11 mouse cellular contexts compared by ENCODE assay signal in the genomic region with DNA sequence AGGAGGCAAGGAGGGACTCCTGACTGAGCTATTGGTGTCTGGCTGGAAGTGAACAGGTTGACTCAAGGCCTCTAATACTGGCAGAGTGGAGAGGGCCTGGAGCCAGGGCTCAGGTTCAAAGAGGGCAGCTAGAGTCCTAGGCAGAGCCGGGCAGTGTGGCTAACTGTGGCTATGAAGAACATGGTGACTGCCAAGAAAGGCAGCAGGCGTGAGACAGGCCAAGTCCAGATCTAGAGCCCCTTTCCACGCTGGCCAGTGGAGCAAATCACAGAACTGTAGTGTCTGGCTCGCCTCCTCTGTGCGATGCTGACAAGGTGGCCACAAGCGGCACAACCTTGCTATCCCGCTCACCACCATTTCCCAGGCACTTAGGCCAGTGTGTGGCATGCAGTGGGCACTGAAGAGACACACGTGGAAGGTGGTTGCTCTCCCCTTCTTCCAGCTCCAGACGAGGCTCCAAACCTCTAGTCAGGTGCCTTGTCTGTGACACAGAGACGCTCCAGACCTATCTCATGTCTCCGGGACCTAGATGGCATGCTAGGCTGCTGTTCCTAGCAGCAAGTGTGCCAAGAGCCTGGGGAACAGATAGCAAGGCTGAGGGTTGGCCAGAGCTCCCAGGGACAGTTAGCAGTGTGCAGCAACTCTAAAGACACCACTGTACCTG. TPM values are rescaled to one million over a fixed set of nuclear protein-coding genes. Genes with fewer than 3 reads are reported as not detected.
DNase-seq lines count a peak whose midpoint lies in the region; ATAC-seq and TF ChIP-seq lines count a peak whose summit lies in the region.
"Had no signal": no experiment of that assay in that cellular context is flagged by ENCODE, and none has a peak within 500 bp of the region (broad histone marks: within the 10 kb centered on the region; RNA-seq: fewer than 3 reads in every experiment).

No protein-coding gene starts in this region.

- no peaks in the 10 kb centered on the region for H3K27me3 ChIP-seq in heart, postnatal 0 days (ENCODE audit: control insufficient read depth, insufficient read depth, low read length)
- H3K27me3 ChIP-seq: limb, embryonic 13.5 days; stomach, embryonic 15.5 days had no signal

- H3K36me3 ChIP-seq in heart, postnatal 0 days (replicated peaks; ENCODE audit: control insufficient read depth, insufficient read depth, low read length): no peaks in the 10 kb centered on the region

- H3K4me3 ChIP-seq in layer of hippocampus, adult 2 months: no peak overlapping the region
- H3K4me3 ChIP-seq in heart, postnatal 0 days (ENCODE audit: low read depth, low read length): no peak overlapping the region
- H3K4me3 ChIP-seq: limb, embryonic 13.5 days; stomach, embryonic 15.5 days had no signal

- H3K4me2 ChIP-seq in heart, postnatal 0 days (ENCODE audit: low read depth, low read length): no peak overlapping the region

- TF ChIP-seq CTCF in layer of hippocampus, adult 2 months (conservative IDR thresholded peaks at IDR 0.05): no peak
- TF ChIP-seq CTCF in heart, postnatal 0 days (IDR thresholded peaks at IDR 0.05; ENCODE audit: low read depth): no peak

- 52% methylated on average over 10 of the region's 11 CpGs for WGBS in heart, postnatal 0 days

- 0 out of 2 replicates have a peak, but pooled peaks have one; percentile 16 for ATAC-seq in heart, postnatal 0 days (ENCODE audit: insufficient read depth, low read depth)

- TF ChIP-seq EP300 in heart, postnatal 0 days (IDR thresholded peaks at IDR 0.05; ENCODE audit: low read depth): no peak

- 0 out of 2 replicates have a peak overlapping the region, but pooled peaks have one; percentile 78 for H3K27ac ChIP-seq in layer of hippocampus, adult 2 months
- H3K27ac ChIP-seq in heart, postnatal 0 days (ENCODE audit: low read depth): no peak overlapping the region
- H3K27ac ChIP-seq: limb, embryonic 13.5 days; macrophage; stomach, embryonic 15.5 days had no signal

- peak; percentile 81 for DNase-seq in gastrocnemius, adult 18-20 months (ENCODE audit: low spot score)
- no peak for DNase-seq in gastrocnemius, postnatal 4 days (ENCODE audit: low spot score in 2 of 2)
- DNase-seq in layer of hippocampus, adult 2 months (ENCODE audit: low spot score in 2 of 2): no peak
- DNase-seq in layer of hippocampus, adult 9-11 months: no peak
- peak; percentile 67 for DNase-seq in cerebellum, adult 9-11 months
- DNase-seq in heart, postnatal 0 days (ENCODE audit: low spot score): no peak
- no peak for DNase-seq in embryo, embryonic 10.5 days (ENCODE audit: low spot score)
- DNase-seq in right cerebral cortex, postnatal 4 days: no peak

- H3K4me1 ChIP-seq in heart, postnatal 0 days (ENCODE audit: control insufficient read depth, insufficient read depth): peaks cover 17% of the 10 kb centered on the region

- no peak overlapping the region for H3K9ac ChIP-seq in heart, postnatal 0 days (replicated peaks; ENCODE audit: low read depth, low read length)
- H3K9ac ChIP-seq: limb, embryonic 13.5 days; stomach, embryonic 15.5 days had no signal

- no peaks in the 10 kb centered on the region for H3K9me3 ChIP-seq in heart, postnatal 0 days (replicated peaks; ENCODE audit: control insufficient read depth, low read length)
- H3K9me3 ChIP-seq: limb, embryonic 13.5 days; stomach, embryonic 15.5 days had no signal

RNA-seq across cellular contexts. Expression of a gene that starts 7.2 kb away (rescaled TPM):
- 1 to 10 TPM; 1.7 to 1.8 TPM for total RNA-seq in gastrocnemius, adult 18-20 months (2021)
- total RNA-seq in gastrocnemius, postnatal 4 days (2021): 1 to 10 TPM; 5.6 to 6.4 TPM
- 1 to 10 TPM; 4.7 to 5.2 TPM for total RNA-seq in layer of hippocampus, adult 2 months (2021)
- 4.4 and 5.0 TPM in 2 replicates for total RNA-seq in heart, postnatal 0 days (2014; rRNA removed; ENCODE audit: low replicate concordance)
- polyA plus RNA-seq in heart, postnatal 0 days (2015; fragmentation: Nextera tagmentation; extraction: Ambion mirVana): 3.6 and 4.0 TPM in 2 replicates

RNA-seq across cellular contexts. Expression of a gene that starts 19.4 kb away (rescaled TPM):
- total RNA-seq in gastrocnemius, adult 18-20 months (2021): under 1 TPM; 0.39 to 1.00 TPM
- total RNA-seq in gastrocnemius, postnatal 4 days (2021): under 1 TPM; 0.47 to 0.49 TPM
- 10 to 100 TPM; 39.0 to 40.0 TPM for total RNA-seq in layer of hippocampus, adult 2 months (2021)
- 0.04 and 0.11 TPM in 2 replicates for total RNA-seq in heart, postnatal 0 days (2014; rRNA removed; ENCODE audit: low replicate concordance)
- polyA plus RNA-seq in heart, postnatal 0 days (2015; fragmentation: Nextera tagmentation; extraction: Ambion mirVana): 0.95 and 1.1 TPM in 2 replicates
- polyA plus RNA-seq: macrophage had no signal

RNA-seq across cellular contexts. Expression of a gene that starts 48.9 kb away (rescaled TPM):
- total RNA-seq in gastrocnemius, adult 18-20 months (2021): 10 to 100 TPM; 56.9 to 72.5 TPM
- total RNA-seq in gastrocnemius, postnatal 4 days (2021): 10 to 100 TPM; 80.6 to 95.1 TPM
- 10 to 100 TPM; 63.5 to 65.3 TPM for total RNA-seq in layer of hippocampus, adult 2 months (2021)
- 54.0 and 106 TPM in 2 replicates for total RNA-seq in heart, postnatal 0 days (2014; rRNA removed; ENCODE audit: low replicate concordance)
- polyA plus RNA-seq in heart, postnatal 0 days (2015; fragmentation: Nextera tagmentation; extraction: Ambion mirVana): 48.6 and 49.4 TPM in 2 replicates

RNA-seq across cellular contexts. Expression of a gene that starts 59.8 kb away (rescaled TPM):
- total RNA-seq in gastrocnemius, adult 18-20 months (2021): 100 to 1,000 TPM; 263 to 288 TPM
- 100 to 1,000 TPM; 248 to 258 TPM for total RNA-seq in gastrocnemius, postnatal 4 days (2021)
- 100 to 1,000 TPM; 145 to 155 TPM for total RNA-seq in layer of hippocampus, adult 2 months (2021)
- total RNA-seq in heart, postnatal 0 days (2014; rRNA removed; ENCODE audit: low replicate concordance): 341 and 343 TPM in 2 replicates
- 255 and 269 TPM in 2 replicates for polyA plus RNA-seq in heart, postnatal 0 days (2015; fragmentation: Nextera tagmentation; extraction: Ambion mirVana)

RNA-seq across cellular contexts. Expression of a gene that starts 59.9 kb away (rescaled TPM):
- 1 to 10 TPM; 1.9 to 3.4 TPM for total RNA-seq in gastrocnemius, adult 18-20 months (2021)
- total RNA-seq in gastrocnemius, postnatal 4 days (2021): 1 to 10 TPM; 3.2 to 4.7 TPM
- 1 to 10 TPM; 2.0 to 2.2 TPM for total RNA-seq in layer of hippocampus, adult 2 months (2021)
- total RNA-seq in heart, postnatal 0 days (2014; rRNA removed; ENCODE audit: low replicate concordance): 0.08 and 2.0 TPM in 2 replicates
- 1.8 and 1.9 TPM in 2 replicates for polyA plus RNA-seq in heart, postnatal 0 days (2015; fragmentation: Nextera tagmentation; extraction: Ambion mirVana)

Comparison
In these comparisons a context has a peak if more than half of its experiments do, and no peak if none do; other contexts are left out.
1. DNase-seq: peak in gastrocnemius, adult 18-20 months (single experiment) and cerebellum, adult 9-11 months (single experiment); none in gastrocnemius, postnatal 4 days (0 of 2), layer of hippocampus, adult 2 months (0 of 2), layer of hippocampus, adult 9-11 months (single experiment), heart, postnatal 0 days (single experiment), embryo, embryonic 10.5 days (single experiment) and right cerebral cortex, postnatal 4 days (single experiment).
2. RNA of a gene that starts 19.4 kb away (total RNA-seq): 39.0 to 40.0 TPM in layer of hippocampus, adult 2 months; 0.39 to 1.00 TPM in gastrocnemius, adult 18-20 months, 0.47 to 0.49 TPM in gastrocnemius, postnatal 4 days and 0.04 to 0.11 TPM in heart, postnatal 0 days; every median in the first group is over 10 times any median in the second.